Mouse (Mus musculus) thymus, postnatal 36 days (tissue): Measurements from ENCODE around the gene Lamtor4.

Experiments
- DNase-seq, 2 experiments: peaks; one replicate each; pipeline ENCODE4 v3.0.0; 2022; ENCODE audit warnings: mixed read lengths in 2 of 2

Lamtor4 gene

DNA sequence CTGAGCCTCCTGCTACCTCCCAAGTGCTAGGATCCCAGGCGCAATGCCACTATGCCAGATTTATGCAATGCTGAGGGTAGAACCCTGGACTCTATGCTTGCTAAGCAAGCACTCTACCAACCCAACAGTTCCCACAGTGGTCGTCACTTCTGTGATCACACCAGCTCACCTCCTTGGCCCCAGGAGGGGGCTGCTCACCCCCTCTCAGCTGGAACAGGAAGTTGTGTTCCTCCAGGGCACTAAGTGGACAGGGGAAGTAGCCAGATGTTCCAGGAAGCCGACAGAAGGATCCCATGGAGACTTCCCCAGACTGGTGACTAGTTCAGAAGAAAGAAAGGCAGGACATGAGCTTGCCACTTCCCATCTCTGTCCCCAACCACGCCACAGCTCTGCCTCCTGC, 6.7 kb downstream of the Lamtor4 start:
- no peak for DNase-seq

DNA sequence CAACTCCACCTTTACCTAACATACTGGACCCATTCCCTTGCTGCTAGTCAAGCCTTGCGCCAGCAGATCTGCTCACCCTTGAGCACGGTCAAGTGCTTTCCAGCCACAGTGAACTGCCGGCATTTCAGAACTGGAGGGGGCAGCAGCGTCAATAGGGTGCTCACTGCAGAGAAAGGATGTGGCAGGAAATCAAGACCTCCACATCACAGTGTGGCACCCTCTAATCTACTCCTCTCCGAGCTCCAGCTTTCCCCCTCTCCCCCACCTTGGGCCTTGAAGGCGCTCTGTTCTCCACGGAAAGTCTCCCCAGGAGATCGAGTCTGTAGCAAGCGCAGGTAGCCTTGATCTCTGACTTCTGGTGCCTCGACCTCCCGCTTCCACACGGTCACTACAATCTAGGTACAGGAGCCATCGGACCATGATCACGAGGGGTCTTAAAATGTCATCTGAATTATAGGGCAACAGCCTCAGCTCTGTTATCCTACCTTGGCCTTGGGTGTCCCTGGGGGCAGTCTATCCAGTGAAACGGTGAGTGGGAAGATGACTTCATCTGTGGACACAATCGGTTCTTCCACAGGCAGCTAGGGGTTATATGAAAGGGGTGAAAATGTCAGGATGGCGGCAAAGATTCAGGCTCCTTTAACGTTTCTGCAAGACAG, 7.4 kb downstream of the Lamtor4 start:
- DNase-seq = peak in 1 of 2 experiments; percentile 31

DNA sequence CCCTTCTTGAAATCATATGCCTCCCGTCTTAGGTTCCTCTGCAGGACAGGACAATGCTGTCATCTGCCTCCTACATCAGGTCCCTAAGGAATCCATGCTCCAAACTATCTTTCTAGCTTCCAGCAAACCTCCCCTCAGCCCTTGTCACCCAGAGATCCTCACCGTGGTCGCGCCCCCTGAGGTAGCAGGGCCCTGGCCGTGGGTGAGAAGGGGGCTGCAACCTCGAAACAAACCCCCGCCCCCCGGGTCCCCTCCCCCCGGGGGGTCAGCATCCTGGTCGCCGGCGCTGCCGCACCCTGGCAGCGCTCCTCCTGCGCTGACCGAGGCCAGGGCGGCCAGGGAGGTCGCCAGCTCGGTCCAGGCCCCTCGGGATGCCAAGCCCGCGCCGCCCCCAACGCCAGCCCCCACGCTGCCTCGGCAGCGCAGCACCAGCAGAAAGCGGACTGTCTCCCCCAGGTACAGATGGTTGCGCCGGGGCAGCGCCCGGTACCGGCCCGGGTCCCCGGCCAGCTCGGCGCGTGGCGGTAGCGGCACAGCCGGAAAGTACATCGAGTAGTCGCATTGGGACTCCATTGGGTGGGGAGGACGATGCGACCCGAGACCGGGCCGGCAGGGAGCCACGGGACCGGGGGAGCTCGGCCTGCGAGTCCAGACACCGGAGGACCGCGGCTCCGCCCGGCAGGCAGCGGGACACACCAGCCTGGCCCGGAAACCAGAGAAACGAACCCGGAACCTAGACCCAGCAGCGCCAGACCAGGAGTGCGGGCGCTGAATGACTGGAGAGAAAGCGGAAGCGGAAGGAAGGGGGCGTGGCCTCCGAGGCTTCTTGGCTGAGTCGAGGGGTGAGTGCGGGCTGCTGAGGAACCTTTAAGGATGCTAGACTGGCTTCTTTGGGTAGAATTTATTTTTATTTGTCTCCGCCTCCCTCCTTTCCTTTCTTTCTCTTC, 8.3 kb downstream of the Lamtor4 start, which contains the start of gene BC037034:
Gene BC037034 (minus strand): TSS at position 774 of the 947 bp plus-strand sequence.
- DNase-seq = peak; percentile 90

DNA sequence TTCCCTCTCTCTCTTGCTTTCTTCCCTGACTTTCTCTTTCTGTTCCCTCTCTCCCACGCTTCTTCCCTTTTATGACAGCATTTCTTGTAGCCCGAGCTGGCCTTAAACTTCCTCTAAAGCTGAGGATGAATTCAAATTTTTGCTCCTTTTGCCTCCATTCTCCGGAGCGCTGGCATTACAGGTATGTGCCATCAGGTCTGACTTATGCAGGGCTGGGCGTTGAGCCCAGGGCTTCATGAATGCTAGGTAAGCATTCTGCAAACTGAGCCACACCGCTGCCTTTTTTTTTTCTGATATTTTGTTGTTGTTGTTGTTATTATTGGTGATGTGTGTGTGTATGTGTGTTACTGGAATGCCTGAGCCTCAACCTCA, 8.9 kb downstream of the Lamtor4 start:
- DNase-seq = no peak

DNA sequence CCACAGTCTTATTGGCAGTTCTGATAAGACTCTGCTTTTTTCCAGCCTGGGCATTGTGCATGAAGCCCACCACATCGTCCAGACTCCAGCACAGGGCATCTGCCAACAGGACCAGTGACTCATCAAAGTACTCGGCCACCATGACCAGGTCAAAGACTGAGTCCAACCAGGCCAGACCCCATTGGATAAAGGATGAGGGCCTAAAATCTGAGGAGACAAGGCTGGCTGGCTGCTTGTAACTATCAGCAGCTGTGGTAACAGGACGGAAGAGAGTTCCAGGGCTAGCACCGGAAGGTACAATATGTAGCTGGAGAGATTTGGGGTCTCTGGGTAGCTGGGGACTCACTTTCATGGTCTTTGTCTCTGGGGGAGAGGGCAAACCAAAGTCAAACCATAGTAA, 10.4 kb downstream of the Lamtor4 start:
- DNase-seq = no peak

DNA sequence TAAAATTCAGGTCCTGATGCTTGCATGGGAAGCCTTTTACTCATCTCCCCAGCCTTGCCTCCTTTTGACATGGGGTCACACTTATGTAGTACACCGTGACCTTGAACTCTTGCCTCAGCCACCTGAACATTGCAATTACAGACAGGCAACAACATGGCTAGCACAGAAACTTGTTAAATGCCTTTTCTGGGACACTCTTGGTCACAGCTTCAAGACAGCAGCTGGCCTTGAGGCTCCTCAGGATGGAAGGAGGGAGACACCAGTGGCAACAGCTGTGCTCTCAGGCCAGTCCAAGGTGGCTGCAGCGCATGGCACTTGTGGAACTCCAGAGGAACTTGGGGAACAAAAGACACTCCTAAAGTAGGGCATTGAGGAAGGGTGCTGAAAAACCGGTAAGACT, 11.8 kb downstream of the Lamtor4 start:
- DNase-seq = no peak

DNA sequence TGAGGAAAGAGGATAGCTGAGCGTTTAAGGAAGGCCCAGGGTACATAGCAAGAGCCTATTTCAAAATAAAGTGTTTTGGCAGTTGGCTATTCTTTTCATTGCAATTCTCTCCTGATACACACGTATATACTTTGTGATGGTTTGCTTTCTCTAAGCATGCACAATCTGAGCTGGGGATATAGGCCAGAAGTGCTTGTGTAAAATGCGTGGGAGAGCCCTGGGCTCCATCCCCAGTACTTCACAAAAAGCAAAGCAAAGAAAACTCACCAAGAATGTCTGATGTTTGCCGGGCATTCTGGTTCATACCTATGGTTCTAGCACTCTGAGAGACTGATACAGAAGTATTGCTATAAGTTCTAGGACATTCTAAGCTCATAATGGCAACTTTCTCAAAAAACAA, 13.7 kb downstream of the Lamtor4 start:
- DNase-seq = no peak

DNA sequence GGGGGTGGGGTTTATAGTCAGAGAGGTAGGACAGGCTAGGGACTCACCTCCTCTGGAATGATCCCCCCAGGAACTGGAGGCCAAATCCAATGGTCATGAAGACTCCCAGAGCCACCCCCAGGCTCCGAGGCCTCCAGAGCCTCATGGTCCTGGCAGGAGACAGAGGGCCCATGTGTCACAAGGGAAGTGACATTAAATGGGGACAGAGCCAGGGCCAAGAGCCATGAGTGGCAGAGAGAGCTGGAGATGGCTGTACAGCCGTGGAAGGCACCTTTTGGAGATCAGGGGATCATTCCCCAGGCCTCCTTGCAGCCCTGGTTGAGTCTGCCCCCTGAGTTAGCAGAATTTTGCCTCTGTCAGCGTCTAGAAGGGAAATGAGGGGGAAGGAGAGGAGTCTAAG, 15.9 kb downstream of the Lamtor4 start:
- DNase-seq = no peak

DNA sequence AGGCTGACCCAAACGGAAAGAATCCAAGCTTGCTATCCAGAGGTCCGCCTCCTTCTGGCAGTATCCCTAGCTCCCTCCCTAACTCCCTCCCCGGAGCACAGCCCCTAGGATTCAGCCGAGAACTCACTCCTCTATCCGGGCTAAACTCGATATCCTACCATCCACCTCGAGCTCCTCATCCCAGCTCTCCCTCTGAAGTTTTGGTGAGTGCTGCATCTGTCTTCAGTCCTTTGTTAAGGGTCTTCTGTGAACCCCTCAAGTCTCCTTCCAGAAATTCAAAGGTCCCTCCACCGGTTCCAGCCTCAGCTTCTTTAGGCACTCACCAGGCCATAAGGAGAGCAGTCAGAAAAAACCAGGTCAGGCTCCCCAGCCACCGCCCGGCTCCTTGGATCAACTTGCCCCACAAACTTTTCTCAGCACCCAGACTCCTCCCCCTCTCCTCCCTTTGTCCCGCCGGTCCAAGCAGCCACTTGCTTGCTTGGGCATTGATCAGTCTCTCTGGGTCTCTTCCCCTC, 17.2 kb downstream of the Lamtor4 start, which contains the start of gene Gal3st4:
Gene Gal3st4 (minus strand): TSS at position 432 of the 515 bp plus-strand sequence.
- DNase-seq = no peak

DNA sequence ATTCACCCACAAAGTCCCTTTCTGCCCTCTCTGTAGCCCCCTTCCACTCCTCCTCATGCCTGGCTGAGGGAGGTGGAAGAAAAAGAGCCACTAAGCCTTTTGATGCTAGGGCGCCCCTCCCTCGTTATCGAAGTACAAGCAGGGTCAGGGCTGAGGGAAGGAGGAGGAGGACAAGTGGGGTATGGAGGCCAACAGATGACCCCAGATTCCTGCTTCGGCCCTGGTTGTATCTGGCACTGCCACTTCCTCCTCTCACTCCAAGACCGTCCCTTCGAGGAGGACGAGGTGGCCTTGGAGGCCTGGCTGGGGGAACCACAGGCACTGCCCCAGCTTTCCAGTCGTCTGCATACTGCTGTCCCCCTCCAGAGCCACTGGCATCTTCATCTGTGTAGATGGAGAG, 18.9 kb downstream of the Lamtor4 start:
- DNase-seq = no peak

DNA sequence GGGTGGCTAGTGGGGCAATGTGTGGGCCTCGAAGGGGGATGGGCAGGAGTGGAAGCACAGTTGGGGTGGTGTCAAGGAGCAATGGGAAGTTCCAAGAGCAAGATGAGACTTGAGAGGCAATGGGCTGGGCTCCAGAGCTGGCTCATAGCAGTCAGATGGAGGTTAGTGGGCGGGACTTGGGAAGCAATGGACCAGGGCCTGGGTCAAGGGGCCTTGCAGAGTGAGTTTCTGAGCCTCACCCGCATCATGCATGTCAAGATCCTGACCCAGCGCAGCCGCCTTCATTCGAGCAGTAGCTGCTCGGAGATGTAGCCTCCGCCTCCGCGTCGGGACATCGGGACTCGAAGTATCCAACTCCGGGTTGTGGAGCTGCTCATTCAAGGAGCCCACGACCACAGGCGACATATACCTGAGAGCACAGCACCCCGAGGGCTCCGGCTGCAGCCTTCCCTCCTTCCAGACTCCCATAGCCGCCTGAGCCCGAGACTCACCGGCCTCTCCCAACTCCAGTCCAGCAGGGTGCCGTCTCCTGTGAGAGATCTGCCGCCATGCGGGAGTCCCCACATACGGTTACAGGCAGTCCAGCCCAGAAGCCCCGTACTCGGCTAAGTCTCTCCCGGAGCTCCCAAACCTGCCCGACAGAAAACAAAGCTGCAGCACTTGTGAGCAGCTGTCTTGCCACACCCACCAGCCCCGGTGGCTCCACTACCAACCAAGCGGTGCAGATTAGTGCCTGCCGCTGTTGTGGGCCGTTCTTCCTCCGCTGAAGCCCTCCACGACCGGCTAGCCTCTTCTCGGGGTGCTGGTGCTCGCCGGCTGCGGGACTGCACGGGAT, 20.2 kb downstream of the Lamtor4 start:
- DNase-seq = no peak

DNA sequence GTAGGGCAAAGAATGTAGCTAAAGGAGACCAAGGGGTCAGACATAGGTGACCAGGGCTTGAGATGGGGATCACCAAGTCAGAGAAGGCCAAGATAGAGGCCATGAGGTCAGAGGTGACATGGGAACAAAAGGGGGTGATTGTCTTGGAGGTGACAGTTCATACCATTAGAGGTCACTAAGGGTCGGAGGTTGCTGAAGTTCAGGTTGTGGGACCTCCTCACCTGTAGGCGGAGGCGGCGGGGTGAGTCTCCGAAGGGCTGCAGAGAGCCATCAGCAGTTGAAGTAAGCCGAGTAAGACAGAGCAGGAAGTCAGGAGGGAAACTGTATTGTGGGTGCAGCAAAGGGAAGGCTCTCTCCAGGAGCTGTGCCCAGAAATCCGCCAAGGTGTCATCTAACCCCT, 22.7 kb downstream of the Lamtor4 start:
- no peak for DNase-seq

DNA sequence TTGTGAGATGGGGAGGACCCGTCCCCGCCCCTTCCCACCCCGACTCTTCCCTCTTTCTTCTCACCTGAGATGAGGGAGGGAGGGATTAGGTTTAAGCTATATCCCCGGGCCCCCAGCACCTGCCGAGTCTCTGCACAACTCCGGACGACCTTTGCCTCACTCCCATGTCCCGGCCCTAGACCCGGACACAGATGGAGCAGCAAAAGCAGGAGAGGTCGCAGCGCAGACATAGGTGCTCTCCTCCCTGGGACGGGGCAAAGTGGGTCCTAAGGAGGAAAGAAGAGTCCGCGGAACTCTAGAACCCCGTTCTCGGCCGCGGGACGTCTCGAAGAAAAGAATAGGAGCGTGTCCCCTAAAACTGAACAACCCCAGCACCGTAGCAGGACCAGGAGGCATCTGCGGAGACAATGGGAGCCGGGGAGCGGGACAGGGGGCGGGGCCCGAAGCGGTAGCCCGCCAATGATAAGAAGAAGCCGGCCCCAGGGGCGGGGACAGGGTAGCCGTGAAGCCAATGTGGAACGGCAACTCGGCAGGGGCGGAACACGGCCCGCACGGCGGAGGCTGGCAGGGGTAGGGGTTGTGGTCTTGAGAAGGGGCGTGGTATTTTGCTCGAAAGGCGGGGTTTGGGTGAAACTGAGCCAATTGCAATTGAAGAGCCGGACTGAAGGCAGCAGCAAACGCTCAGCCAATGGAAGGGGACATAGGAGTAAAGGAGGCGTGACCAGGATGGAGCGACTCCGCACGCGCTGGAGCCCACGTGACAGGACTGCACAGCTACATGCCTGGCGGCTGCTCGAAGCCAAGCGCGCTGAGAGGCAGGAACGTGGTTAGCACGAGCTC, 24.5 kb downstream of the Lamtor4 start, which contains the start of the genes Gm43720, Gpc2 and Stag3:
Gene Gm43720 (minus strand): TSS at position 374 of the 840 bp plus-strand sequence.
Gene Gpc2 (minus strand): TSS at position 421 of the 840 bp plus-strand sequence.
Gene Stag3 (plus strand): TSS at position 656 of the 840 bp plus-strand sequence.
- DNase-seq = peak; percentile 85 to 93

DNA sequence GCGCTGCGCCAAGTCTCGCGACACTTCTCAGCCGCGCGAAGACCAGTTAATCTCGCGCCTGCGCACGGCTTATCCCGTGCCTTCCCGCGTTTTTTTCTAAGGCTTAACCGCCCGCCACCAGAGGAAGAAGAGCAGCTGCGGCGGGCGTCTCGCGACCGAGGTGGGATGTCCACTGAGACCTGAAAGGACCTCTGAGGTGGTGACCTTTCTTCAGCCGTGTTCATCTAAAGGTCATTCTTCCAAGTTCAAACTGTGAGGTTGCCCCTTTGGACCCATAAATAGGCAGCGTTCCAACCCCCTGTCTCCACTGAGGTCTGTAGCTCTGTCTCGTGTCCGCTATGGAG, 25.1 kb downstream of the Lamtor4 start:
- DNase-seq = no peak

DNA sequence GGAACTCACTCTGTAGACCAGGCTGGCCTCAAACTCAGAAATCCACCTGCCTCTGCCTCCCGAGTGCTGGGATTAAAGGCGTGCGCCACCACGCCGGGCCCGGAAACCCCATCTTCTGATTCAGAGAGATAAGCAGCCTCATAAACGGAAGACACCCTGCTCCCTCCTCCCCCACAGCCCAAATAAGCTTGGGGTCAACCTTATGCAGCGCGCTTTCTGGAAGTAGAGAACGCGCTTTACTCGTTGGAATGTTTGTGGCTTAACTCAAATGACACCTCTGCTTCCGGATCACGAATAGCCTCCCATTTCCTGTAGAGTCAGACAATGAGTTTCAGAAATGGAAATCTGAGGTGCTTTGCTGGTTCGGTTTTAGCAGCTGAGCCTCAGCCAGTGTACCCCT, 25.5 kb downstream of the Lamtor4 start:
- DNase-seq = no peak

DNA sequence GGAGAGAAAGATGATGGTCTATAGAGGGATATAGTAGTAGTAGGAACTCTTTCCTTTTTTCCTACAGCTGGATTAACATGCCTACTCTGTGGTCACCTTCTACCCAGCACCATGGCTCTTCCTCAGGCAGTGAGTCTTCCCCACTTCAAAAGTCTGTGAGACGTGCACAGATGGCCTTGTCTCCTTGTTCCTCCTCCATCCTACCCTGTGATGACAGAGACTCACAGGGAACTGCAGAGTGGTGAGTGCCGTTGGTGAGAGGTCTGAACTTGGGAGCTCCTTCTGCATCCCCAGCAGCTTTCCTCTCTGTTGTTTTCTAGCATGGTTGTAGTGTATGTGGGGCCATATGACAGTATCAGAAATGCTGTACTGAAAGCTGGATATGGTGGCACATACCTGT, 26.5 kb downstream of the Lamtor4 start:
- no peak for DNase-seq

DNA sequence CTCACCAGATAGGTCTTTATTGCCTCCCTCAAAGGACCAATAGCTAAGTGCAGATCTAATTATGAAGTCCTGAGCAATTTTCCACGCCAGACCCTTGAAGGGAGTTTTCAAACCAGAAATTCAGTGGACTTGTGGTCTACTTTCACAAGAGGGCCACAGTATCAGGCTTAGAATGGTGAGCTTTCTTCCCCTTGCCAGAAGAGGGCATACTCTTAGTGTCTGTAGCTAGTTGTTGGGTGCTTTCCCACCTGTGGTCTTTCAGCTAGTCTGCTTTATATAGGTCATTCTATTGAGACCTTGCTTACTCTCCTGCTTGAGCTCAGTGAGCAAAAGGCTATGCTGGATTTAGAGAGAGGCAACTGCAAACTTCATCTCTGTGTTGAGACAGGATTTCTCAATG, 28.3 kb downstream of the Lamtor4 start:
- DNase-seq = no peak

DNA sequence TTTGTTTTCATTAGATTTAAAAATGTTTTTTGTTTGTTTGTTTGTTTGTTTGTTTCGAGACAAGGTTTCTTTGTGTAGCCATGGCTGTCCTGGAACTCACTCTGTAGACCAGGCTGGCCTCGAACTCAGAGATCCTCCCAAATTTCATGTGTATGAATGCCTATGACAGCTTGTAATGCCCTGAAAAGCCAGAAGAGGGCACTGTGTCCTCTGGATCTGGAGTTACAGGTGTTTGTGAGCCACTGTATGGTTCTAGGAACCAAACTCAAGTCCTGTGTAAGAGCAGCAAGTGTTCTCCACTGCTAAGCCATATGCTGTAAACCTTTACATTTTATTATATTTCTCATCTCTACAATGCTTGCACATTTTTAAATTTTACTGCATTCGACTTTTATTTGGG, 32.6 kb downstream of the Lamtor4 start:
- peak in 1 of 2 experiments; percentile 31 for DNase-seq

DNA sequence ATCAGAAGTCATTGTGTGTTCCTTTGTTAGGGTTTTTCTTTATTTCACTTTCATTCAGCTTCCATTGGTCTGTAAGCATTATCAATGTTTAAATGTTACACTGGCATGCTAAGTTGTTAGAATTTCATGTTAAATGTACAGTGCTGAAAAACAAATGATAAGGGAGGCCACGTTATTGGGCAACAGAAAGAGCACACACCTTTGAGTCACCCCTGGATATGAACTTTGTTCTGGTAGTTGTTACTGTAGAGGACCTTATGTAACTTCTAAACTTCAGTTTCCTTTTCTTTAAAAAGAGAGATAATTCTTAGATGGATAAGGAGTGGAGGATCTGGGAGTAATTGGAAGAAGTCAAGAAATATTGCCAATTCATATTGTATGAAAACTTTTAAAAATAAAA, 36.4 kb downstream of the Lamtor4 start:
- DNase-seq = no peak

DNA sequence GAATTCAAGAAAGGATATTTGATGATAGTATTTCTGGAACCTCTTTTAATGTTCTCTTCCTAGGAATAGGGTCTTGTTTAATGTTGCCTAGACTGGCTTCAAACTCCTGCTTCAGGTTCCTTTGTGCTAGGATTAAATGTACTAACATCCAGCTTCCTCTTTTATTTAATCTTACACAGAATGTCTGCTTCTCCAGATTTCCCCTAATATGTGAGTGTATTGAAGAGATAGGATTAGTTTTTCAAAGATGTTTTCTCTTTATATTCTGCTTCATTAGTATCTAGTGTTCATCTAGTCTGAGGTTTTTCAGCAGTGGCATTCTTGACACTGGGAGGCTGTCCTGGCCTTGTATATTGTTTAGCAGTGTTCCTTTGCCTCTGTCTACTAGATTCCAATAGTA, 38.9 kb downstream of the Lamtor4 start:
- DNase-seq = no peak

DNA sequence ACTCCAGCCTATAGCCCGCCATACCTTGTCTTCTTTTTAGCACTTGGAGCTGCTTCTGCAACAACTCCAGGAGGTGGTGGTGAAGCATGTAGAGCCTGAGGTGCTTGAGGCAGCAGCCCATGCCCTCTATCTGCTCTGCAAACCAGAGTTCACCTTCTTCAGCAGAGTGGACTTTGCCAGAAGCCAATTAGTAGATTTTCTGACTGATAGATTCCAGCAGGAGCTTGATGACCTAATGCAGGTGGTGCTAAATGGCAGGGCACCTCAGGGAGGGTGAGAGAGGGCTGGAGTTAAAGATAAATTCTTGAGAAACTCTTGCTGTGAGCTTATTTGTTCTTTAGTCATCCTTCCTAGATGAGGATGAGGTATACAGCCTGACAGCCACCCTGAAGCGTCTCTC, 44.3 kb downstream of the Lamtor4 start:
- DNase-seq = no peak
